Mouse (Mus musculus) urinary bladder, postnatal 14 days (tissue): Measurements from ENCODE around the gene Cdk12.

ENCODE experiments used
- DNase-seq: peaks from one replicate; pipeline ENCODE4 v3.0.0; 2021; ENCODE audit warnings: low spot score

The Cdk12 gene

DNA sequence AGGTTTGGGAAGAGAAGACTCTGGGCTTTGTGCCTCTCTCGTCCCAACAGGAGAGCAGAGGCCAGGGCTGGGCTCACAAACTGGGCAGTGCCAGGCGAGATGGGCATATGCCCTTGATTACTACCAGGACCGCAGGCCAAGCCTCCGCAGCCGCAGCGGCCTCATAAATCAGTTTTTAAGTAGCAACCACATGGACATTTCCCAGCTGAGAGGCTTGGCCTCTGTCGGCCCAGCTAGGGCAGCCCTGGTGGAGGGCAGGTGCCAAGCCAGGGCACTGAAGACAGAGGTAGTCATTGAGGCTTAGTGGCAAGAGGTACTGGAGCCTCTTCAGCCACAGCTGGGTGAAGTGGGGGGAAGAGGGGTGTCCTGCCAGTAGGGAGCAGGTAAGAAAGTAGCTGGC is 114.6 kb downstream of the Cdk12 start:
- no peak for DNase-seq

DNA sequence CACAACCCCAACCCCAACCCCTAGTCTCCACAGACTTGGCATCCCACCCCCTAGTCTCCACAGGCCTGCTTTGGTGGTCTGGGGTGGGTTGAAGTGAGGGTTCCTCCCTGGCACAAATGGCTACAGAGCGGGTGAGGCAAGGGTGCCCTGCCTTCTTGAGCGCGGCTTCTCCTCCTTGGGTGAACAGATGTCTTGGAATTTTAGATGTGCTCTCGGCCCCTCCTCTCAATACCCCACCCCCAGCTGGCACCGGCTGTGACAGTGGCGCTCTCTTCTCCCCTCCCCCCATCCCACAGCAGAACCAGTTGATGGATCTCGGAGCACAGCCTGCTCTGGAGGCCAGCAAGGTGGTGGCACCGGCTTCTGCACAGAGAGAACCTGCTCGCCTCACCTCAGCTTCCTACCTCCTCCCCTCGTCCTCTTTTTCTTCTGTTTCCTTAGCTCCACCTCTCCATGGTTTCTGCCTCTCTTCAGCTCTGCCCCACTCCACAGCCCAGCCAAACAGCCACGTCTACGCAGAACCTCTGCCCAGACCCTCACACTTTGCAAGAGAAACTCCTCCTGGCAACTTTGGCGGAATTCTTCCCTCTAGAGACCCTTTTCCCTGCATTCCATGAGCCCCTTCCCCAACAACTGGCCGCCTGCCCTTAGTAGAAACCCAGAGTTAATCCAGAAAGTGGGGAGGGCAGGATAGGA is 115.7 kb downstream of the Cdk12 start:
- DNase-seq: no peak

DNA sequence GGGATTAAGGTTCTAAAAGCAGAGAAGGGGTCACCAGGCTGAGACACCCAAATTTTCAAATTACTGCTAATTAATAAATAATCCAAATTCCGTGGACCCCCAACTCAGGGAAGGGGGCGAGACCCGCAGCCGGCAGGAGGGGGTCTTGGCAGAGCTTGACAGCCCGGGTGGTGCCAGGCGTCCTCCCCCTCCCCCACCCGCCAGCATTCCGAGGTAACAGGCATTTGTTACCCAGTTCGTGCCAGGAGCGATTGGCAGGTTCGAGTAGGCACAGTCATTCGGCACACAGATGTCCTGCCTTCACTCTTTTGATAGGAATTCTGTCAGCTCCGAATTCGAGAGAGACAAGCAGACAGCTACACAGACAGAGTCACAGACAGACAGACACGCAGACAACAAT is 116.3 kb downstream of the Cdk12 start:
- no peak for DNase-seq

- DNase-seq: no peak
Measured at GRCm38 (mm10) chr11:98319544-98319943, 116.7 kb downstream of the Cdk12 start.

DNA sequence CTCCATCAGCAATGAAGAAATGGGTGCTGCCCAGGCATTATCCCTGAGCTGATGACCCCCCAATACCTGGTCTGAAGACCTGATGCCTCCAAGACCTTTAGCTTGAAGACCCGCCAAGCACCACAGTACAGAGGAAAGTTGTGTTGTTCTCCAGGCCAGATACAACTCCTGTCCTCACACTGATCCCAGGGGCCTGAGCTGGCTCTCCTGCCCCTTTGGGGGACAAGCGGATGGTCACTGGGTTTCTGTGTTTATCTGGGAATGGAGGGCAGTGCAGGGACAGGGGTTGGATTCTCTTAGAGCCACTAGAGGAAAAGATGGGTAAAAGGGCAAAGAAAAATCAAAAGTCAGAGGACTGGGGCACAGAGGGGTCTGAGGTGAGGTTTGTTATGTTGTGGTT is 117.1 kb downstream of the Cdk12 start:
- DNase-seq: no peak

DNA sequence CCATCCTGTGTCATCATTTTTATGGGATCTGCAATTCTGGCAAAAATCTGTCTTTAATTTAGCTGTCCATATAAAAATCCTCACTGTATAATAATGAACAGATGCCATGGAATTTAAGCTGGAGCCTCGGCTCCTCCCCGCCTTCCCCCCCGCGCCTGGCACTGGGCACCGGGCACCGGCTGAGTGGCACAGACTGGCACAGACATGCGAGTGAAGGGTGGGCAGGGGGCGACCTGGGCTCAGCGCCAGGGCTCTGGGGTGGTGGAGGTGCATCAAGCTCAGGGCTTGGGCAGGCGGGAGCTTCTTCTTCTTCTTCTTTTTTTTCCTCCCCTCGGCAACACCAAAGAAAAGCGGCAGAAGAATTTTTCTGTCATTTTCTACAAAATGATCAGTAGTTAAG is 117.5 kb downstream of the Cdk12 start:
- DNase-seq: no peak

DNA sequence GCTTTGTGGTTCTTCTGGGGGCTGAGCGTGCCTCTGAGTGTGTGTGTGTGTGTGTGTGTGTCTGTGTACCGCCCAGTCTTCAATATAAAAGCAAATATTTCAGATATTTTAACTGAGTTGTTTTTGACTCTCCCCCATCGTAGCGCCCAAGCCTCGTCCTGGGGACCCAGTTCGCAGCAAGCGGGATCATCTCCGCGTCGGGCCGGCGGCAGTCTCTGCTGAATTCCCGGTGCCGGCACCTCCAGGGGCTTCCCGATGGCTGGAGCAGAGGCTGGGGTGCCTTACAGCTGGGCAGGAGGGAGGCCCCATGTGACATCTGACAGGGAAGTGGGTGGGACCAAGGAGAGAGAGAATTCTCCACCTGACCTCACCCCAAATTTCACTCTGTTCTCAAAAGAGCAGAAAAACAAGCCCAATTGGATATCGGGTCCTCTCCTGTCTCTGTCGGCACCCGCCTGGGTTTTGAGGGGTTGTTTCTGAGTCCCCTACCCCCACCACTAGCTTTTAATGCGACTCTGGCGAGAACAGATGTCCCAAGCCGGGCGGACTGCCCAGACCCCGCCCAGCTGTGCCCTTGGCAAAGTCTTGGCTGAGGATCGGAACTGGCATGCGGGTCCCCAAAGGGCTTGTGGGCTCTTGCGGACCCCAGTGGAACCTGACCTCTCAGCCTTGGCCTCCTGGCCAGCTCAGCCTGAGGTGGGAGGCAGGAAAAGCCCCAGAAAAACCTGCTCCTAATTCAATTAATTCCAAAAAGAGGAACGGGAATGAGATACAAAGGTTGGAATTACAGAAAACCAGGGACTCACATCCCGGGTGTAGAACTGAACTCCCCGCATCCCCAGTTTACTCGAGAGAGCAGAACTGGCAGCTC is 118.2 kb downstream of the Cdk12 start:
- DNase-seq: no peak

GRCm38 (mm10) chr11:98321677-98322003 is 118.8 kb downstream of the Cdk12 start:
- no peak for DNase-seq

DNA sequence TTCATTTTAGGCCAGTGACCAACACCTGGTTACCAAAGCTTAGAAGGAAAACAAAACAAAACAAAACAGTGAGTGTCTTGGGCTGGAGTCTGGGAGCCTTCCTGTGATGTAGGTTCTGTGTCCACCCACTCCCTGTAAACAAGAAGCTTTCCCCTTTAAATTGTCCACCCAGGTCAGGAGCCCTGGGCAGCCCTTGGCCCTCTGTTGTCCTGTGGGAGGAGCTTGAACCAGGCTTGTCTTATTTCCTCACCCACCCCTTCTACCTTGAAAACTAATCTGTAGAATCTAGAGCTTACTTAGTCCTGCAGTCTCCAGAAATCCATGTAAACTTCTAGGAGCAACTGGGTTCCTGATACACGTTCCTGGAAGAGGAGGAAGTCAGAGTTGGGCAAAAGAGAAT is 119.3 kb downstream of the Cdk12 start:
- DNase-seq: no peak

GRCm38 (mm10) chr11:98323136-98323866 is 120.4 kb downstream of the Cdk12 start:
- no peak for DNase-seq

DNA sequence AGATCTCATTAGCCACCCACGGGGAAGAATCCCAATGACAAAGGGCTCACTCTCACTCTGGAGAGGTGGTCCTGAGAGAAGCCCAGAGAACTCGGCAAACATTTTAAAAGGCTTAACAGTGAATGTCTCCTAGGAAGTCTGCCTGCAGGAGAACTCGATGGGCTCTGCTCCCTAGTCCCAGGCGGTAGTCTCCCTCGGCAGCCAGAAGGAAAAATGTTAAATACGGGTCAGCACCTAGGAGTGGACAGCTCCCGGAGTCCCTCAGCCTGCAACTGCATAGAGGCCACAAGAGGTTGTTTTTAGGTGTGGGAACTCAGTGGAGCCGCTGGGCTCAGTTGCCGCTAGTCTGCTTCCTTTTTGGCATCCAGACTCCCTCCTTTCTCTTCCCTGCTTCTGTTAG is 121.1 kb downstream of the Cdk12 start:
- no peak for DNase-seq

GRCm38 (mm10) chr11:98325191-98325820 is 122.4 kb downstream of the Cdk12 start:
- no peak for DNase-seq

- DNase-seq: no peak
Measured at GRCm38 (mm10) chr11:98325821-98326218, 123.0 kb downstream of the Cdk12 start.

DNA sequence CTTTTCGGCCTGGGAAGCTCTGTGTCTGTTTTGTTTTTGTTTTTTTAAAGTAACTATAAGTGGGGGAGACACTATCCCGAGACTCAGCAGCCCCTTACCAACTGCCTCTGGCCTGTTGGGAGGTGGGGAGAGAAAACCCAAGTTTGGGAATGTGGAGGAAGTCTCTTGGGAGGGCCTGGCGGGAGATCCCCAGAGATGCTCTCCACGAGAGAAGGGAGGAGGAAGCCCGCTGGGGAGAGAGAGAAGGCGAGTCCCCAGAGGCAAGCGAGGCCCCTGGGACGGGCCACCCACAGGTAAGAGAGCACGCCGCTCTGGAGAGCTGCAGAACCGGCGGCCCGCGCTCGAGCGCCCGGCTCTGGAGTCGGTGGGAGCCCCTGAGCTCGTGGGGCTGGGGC is 123.9 kb downstream of the Cdk12 start:
- DNase-seq: no peak

DNA sequence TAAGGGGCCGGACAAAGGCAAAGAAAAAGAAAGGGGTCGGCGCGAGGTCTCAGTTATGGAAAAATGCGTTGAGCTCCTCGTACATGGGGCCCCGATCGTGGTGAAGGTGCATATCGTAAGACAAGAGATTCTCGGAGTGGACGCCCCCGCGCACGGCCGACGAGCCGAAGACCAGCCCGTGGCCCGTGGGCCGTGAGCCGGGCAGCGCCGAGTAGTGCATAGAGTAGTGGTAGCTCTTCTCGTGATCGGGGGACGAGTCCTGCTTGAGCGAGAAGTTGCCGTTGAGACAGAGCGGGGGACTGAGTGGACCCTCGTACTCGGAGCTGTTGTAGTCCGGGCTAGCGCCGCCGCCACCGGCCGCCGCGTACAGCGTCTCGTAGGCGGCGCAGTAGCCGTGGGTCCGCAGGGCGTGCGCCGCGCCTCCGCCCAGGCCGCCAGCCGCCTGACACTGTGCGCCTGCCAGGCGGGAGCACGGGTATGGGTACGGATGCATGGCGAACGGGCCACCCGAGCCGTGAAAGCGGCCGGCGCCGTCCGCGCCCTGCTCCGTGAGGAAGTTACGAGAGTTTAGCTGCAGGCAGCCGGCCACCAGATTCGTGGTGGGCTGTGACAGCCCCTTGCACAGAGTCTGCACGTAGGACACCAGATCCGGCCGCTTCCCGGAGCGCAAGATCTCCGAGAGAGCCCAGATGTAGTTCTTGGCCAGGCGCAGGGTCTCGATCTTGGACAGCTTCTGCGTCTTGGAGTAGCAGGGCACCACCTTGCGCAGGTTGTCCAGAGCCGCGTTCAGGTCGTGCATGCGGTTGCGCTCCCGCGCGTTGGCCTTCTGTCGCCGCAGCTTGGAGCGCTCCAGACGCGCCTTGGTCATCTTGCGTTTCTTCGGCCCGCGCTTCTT is 124.5 kb downstream of the Cdk12 start:
- DNase-seq: no peak

GRCm38 (mm10) chr11:98328031-98328370 is 125.1 kb downstream of the Cdk12 start:
- DNase-seq: no peak
